Mouse (Mus musculus): Measurements from ENCODE around the gene Sec24b.

Sec24b gene

GRCm38 (mm10) chr3:130061281-130061680, at the start of gene Sec24b:
Gene Sec24b (minus strand): TSS chr3:130061553.
- in situ Hi-C loops (cut with MboI; ENCODE audit: low pct_unique_long_range_greater_than_20kb in 1 of 2, low sequenced_read_pairs in 2 of 2, unreplicated experiment in 1 of 2), result no loop called here

GRCm38 (mm10) chr3:130104471-130104870, 43.1 kb upstream of the Sec24b start:
- in situ Hi-C loops (cut with MboI; ENCODE audit: low pct_unique_long_range_greater_than_20kb in 1 of 2, low sequenced_read_pairs in 2 of 2, unreplicated experiment in 1 of 2), result loop anchor here in 1 of 2 experiments (25.0 kb wide), 1 partner anchor 483 kb away; no protein-coding TSS in a partner anchor

- in situ Hi-C loops (cut with MboI; ENCODE audit: low pct_unique_long_range_greater_than_20kb in 1 of 2, low sequenced_read_pairs in 2 of 2, unreplicated experiment in 1 of 2), result loop anchor here in 1 of 2 experiments (25.0 kb wide), 1 partner anchor 484 kb away; no protein-coding TSS in a partner anchor
Measured at GRCm38 (mm10) chr3:130103486-130103885, 42.1 kb upstream of the Sec24b start.

GRCm38 (mm10) chr3:130095160-130095781, 33.9 kb upstream of the Sec24b start:
- in situ Hi-C loops (cut with MboI; ENCODE audit: low pct_unique_long_range_greater_than_20kb in 1 of 2, low sequenced_read_pairs in 2 of 2, unreplicated experiment in 1 of 2), result loop anchor here (10.0 to 25.0 kb wide), 3 partner anchors 233 to 590 kb away; no protein-coding TSS in a partner anchor

- in situ Hi-C loops (cut with MboI; ENCODE audit: low pct_unique_long_range_greater_than_20kb in 1 of 2, low sequenced_read_pairs in 2 of 2, unreplicated experiment in 1 of 2), result loop anchor here (10.0 to 25.0 kb wide), 3 partner anchors 232 to 591 kb away; no protein-coding TSS in a partner anchor
Measured at GRCm38 (mm10) chr3:130094125-130094704, 32.9 kb upstream of the Sec24b start.

GRCm38 (mm10) chr3:130090460-130090859, 29.1 kb upstream of the Sec24b start:
- in situ Hi-C loops (cut with MboI; ENCODE audit: low pct_unique_long_range_greater_than_20kb in 1 of 2, low sequenced_read_pairs in 2 of 2, unreplicated experiment in 1 of 2), result loop anchor here (10.0 to 25.0 kb wide), 3 partner anchors 228 to 594 kb away; no protein-coding TSS in a partner anchor

- in situ Hi-C loops (cut with MboI; ENCODE audit: low pct_unique_long_range_greater_than_20kb in 1 of 2, low sequenced_read_pairs in 2 of 2, unreplicated experiment in 1 of 2), result loop anchor here (10.0 to 25.0 kb wide), 3 partner anchors 164 to 499 kb away; no protein-coding TSS in a partner anchor
Measured at GRCm38 (mm10) chr3:130088654-130089053, 27.3 kb upstream of the Sec24b start.

GRCm38 (mm10) chr3:130087466-130087865, 26.1 kb upstream of the Sec24b start:
- in situ Hi-C loops (cut with MboI; ENCODE audit: low pct_unique_long_range_greater_than_20kb in 1 of 2, low sequenced_read_pairs in 2 of 2, unreplicated experiment in 1 of 2), result loop anchor here (10.0 to 25.0 kb wide), 3 partner anchors 163 to 500 kb away; no protein-coding TSS in a partner anchor

GRCm38 (mm10) chr3:130086372-130087080, 25.2 kb upstream of the Sec24b start:
- in situ Hi-C loops (cut with MboI; ENCODE audit: low pct_unique_long_range_greater_than_20kb in 1 of 2, low sequenced_read_pairs in 2 of 2, unreplicated experiment in 1 of 2), result loop anchor here (10.0 to 25.0 kb wide), 3 partner anchors 162 to 501 kb away; no protein-coding TSS in a partner anchor

- in situ Hi-C loops (cut with MboI; ENCODE audit: low pct_unique_long_range_greater_than_20kb in 1 of 2, low sequenced_read_pairs in 2 of 2, unreplicated experiment in 1 of 2), result loop anchor here (10.0 to 25.0 kb wide), 3 partner anchors 159 to 504 kb away; no protein-coding TSS in a partner anchor
Measured at GRCm38 (mm10) chr3:130083312-130083711, 22.0 kb upstream of the Sec24b start.

- in situ Hi-C loops (cut with MboI; ENCODE audit: low pct_unique_long_range_greater_than_20kb in 1 of 2, low sequenced_read_pairs in 2 of 2, unreplicated experiment in 1 of 2), result loop anchor here (10.0 to 25.0 kb wide), 3 partner anchors 156 to 507 kb away; no protein-coding TSS in a partner anchor
Measured at GRCm38 (mm10) chr3:130080666-130081065, 19.3 kb upstream of the Sec24b start.

- in situ Hi-C loops (cut with MboI; ENCODE audit: low pct_unique_long_range_greater_than_20kb in 1 of 2, low sequenced_read_pairs in 2 of 2, unreplicated experiment in 1 of 2), result loop anchor here (10.0 to 25.0 kb wide), 3 partner anchors 155 to 508 kb away; no protein-coding TSS in a partner anchor
Measured at GRCm38 (mm10) chr3:130079794-130080193, 18.4 kb upstream of the Sec24b start.

- in situ Hi-C loops (cut with MboI; ENCODE audit: low pct_unique_long_range_greater_than_20kb in 1 of 2, low sequenced_read_pairs in 2 of 2, unreplicated experiment in 1 of 2), result loop anchor here (10.0 to 25.0 kb wide), 3 partner anchors 152 to 510 kb away; no protein-coding TSS in a partner anchor
Measured at GRCm38 (mm10) chr3:130077291-130077690, 15.9 kb upstream of the Sec24b start.

- in situ Hi-C loops (cut with MboI; ENCODE audit: low pct_unique_long_range_greater_than_20kb in 1 of 2, low sequenced_read_pairs in 2 of 2, unreplicated experiment in 1 of 2), result loop anchor here (10.0 to 25.0 kb wide), 3 partner anchors 151 to 512 kb away; no protein-coding TSS in a partner anchor
Measured at GRCm38 (mm10) chr3:130075746-130076145, 14.4 kb upstream of the Sec24b start.

- in situ Hi-C loops (cut with MboI; ENCODE audit: low pct_unique_long_range_greater_than_20kb in 1 of 2, low sequenced_read_pairs in 2 of 2, unreplicated experiment in 1 of 2), result loop anchor here in 1 of 2 experiments (10.0 kb wide), 1 partner anchor 148 kb away; no protein-coding TSS in a partner anchor
Measured at GRCm38 (mm10) chr3:130073085-130073484, 11.7 kb upstream of the Sec24b start.

GRCm38 (mm10) chr3:130071918-130072317, 10.6 kb upstream of the Sec24b start:
- in situ Hi-C loops (cut with MboI; ENCODE audit: low pct_unique_long_range_greater_than_20kb in 1 of 2, low sequenced_read_pairs in 2 of 2, unreplicated experiment in 1 of 2), result loop anchor here in 1 of 2 experiments (10.0 kb wide), 1 partner anchor 147 kb away; no protein-coding TSS in a partner anchor

- in situ Hi-C loops (cut with MboI; ENCODE audit: low pct_unique_long_range_greater_than_20kb in 1 of 2, low sequenced_read_pairs in 2 of 2, unreplicated experiment in 1 of 2), result no loop called here
Measured at GRCm38 (mm10) chr3:130060396-130061029, 840 bp downstream of the Sec24b start.

All from mouse embryonic stem cell (cell line).